Mouse (Mus musculus): ENCODE measurements at regions not wholly inside any gene's neighbourhood (a gene's known extent, or its start where the extent isn't known, plus 50 kb on each side); places are given as distances from the start of the nearest gene placed in this dataset.

- WGBS = 48% methylated on average over 17 of the region's 17 CpGs
- Histone ChIP-seq H3K4me1 (ENCODE audit: control insufficient read depth, insufficient read depth, low read length) (no peaks in the 10 kb centered on the region), H3K27ac (ENCODE audit: control insufficient read depth, insufficient read depth, low read depth, low read length, poor library complexity) (no peak overlapping the region), H3K4me3 (replicated peaks; ENCODE audit: control insufficient read depth, low read depth, low read length) (no peak overlapping the region)
- TF ChIP-seq CTCF (IDR thresholded peaks at IDR 0.05; ENCODE audit: control insufficient read depth, insufficient read depth, low read length) = no peak
- no peak for TF ChIP-seq POLR2A (IDR thresholded peaks at IDR 0.05; ENCODE audit: borderline replicate concordance, control insufficient read depth, low read depth, low read length)
Measured at GRCm38 (mm10) chr1:92348353-92349005, 125.2 kb downstream of the Ndufa10 start.

- Histone ChIP-seq H3K4me1 (ENCODE audit: control insufficient read depth, insufficient read depth, low read length) (no peaks in the 10 kb centered on the region), H3K27ac (ENCODE audit: control insufficient read depth, insufficient read depth, low read depth, low read length, poor library complexity) (no peak overlapping the region), H3K4me3 (replicated peaks; ENCODE audit: control insufficient read depth, low read depth, low read length) (no peak overlapping the region)
- 77% methylated on average over 9 of the region's 9 CpGs for WGBS
- no peak for TF ChIP-seq CTCF (IDR thresholded peaks at IDR 0.05; ENCODE audit: control insufficient read depth, insufficient read depth, low read length)
- TF ChIP-seq POLR2A (IDR thresholded peaks at IDR 0.05; ENCODE audit: borderline replicate concordance, control insufficient read depth, low read depth, low read length) = no peak
Measured at GRCm38 (mm10) chr1:92347656-92348055, 126.0 kb downstream of the Ndufa10 start.

GRCm38 (mm10) chr1:92343768-92344167, 129.9 kb downstream of the Ndufa10 start:
- 78% methylated on average over 2 of the region's 2 CpGs for WGBS
- TF ChIP-seq CTCF (IDR thresholded peaks at IDR 0.05; ENCODE audit: control insufficient read depth, insufficient read depth, low read length) (no peak), POLR2A (IDR thresholded peaks at IDR 0.05; ENCODE audit: borderline replicate concordance, control insufficient read depth, low read depth, low read length) (no peak)
- Histone ChIP-seq H3K27ac (ENCODE audit: control insufficient read depth, insufficient read depth, low read depth, low read length, poor library complexity) (no peak overlapping the region), H3K4me3 (replicated peaks; ENCODE audit: control insufficient read depth, low read depth, low read length) (no peak overlapping the region), H3K4me1 (ENCODE audit: control insufficient read depth, insufficient read depth, low read length) (no peaks in the 10 kb centered on the region)

GRCm38 (mm10) chr1:92343161-92343598, 130.5 kb downstream of the Ndufa10 start:
- no peak overlapping the region for H3K27ac ChIP-seq (ENCODE audit: control insufficient read depth, insufficient read depth, low read depth, low read length, poor library complexity)
- H3K4me1 ChIP-seq (ENCODE audit: control insufficient read depth, insufficient read depth, low read length) = no peaks in the 10 kb centered on the region
- 83% methylated on average over 5 of the region's 5 CpGs for WGBS
- no peak overlapping the region for H3K4me3 ChIP-seq (replicated peaks; ENCODE audit: control insufficient read depth, low read depth, low read length)
- TF ChIP-seq CTCF (IDR thresholded peaks at IDR 0.05; ENCODE audit: control insufficient read depth, insufficient read depth, low read length) (no peak), POLR2A (IDR thresholded peaks at IDR 0.05; ENCODE audit: borderline replicate concordance, control insufficient read depth, low read depth, low read length) (no peak)

- 81% methylated on average over 12 of the region's 12 CpGs for WGBS
- Histone ChIP-seq H3K4me1 (ENCODE audit: control insufficient read depth, insufficient read depth, low read length) (no peaks in the 10 kb centered on the region), H3K4me3 (replicated peaks; ENCODE audit: control insufficient read depth, low read depth, low read length) (no peak overlapping the region), H3K27ac (ENCODE audit: control insufficient read depth, insufficient read depth, low read depth, low read length, poor library complexity) (no peak overlapping the region)
- TF ChIP-seq CTCF (IDR thresholded peaks at IDR 0.05; ENCODE audit: control insufficient read depth, insufficient read depth, low read length) (no peak), POLR2A (IDR thresholded peaks at IDR 0.05; ENCODE audit: borderline replicate concordance, control insufficient read depth, low read depth, low read length) (no peak)
Measured at GRCm38 (mm10) chr1:92341846-92342540, 131.7 kb downstream of the Ndufa10 start.

GRCm38 (mm10) chr1:92340644-92341043, 133.0 kb downstream of the Ndufa10 start:
- TF ChIP-seq POLR2A (IDR thresholded peaks at IDR 0.05; ENCODE audit: borderline replicate concordance, control insufficient read depth, low read depth, low read length) = no peak
- no peak for TF ChIP-seq CTCF (IDR thresholded peaks at IDR 0.05; ENCODE audit: control insufficient read depth, insufficient read depth, low read length)
- Histone ChIP-seq H3K4me1 (ENCODE audit: control insufficient read depth, insufficient read depth, low read length) (no peaks in the 10 kb centered on the region), H3K4me3 (replicated peaks; ENCODE audit: control insufficient read depth, low read depth, low read length) (no peak overlapping the region), H3K27ac (ENCODE audit: control insufficient read depth, insufficient read depth, low read depth, low read length, poor library complexity) (no peak overlapping the region)
- WGBS = 93% methylated on average over 7 of the region's 7 CpGs

GRCm38 (mm10) chr1:92338589-92338988, 135.1 kb downstream of the Ndufa10 start:
- Histone ChIP-seq H3K4me3 (replicated peaks; ENCODE audit: control insufficient read depth, low read depth, low read length) (no peak overlapping the region), H3K27ac (ENCODE audit: control insufficient read depth, insufficient read depth, low read depth, low read length, poor library complexity) (no peak overlapping the region), H3K4me1 (ENCODE audit: control insufficient read depth, insufficient read depth, low read length) (no peaks in the 10 kb centered on the region)
- TF ChIP-seq POLR2A (IDR thresholded peaks at IDR 0.05; ENCODE audit: borderline replicate concordance, control insufficient read depth, low read depth, low read length) (no peak), CTCF (IDR thresholded peaks at IDR 0.05; ENCODE audit: control insufficient read depth, insufficient read depth, low read length) (no peak)
- 53% methylated on average over 1 of the region's 1 CpGs for WGBS

GRCm38 (mm10) chr1:92337450-92337849, 136.2 kb downstream of the Ndufa10 start:
- WGBS = 82% methylated on average over 8 of the region's 8 CpGs
- TF ChIP-seq POLR2A (IDR thresholded peaks at IDR 0.05; ENCODE audit: borderline replicate concordance, control insufficient read depth, low read depth, low read length) (no peak), CTCF (IDR thresholded peaks at IDR 0.05; ENCODE audit: control insufficient read depth, insufficient read depth, low read length) (no peak)
- Histone ChIP-seq H3K27ac (ENCODE audit: control insufficient read depth, insufficient read depth, low read depth, low read length, poor library complexity) (no peak overlapping the region), H3K4me1 (ENCODE audit: control insufficient read depth, insufficient read depth, low read length) (no peaks in the 10 kb centered on the region; the same call in 1 of the 2 replicates), H3K4me3 (replicated peaks; ENCODE audit: control insufficient read depth, low read depth, low read length) (no peak overlapping the region)
